9 mouse cellular contexts compared by ENCODE assay signal in genomic region chr17:12751218-12751617, GRCm38 (mm10). TPM values are rescaled to one million over a fixed set of nuclear protein-coding genes. Genes with fewer than 3 reads are reported as not detected.
DNase-seq lines count a peak whose midpoint lies in the region; TF ChIP-seq lines count a peak whose summit lies in the region.
"Had no signal": no experiment of that assay in that cellular context is flagged by ENCODE, and none has a peak within 500 bp of the region (broad histone marks: within the 10 kb centered on the region; RNA-seq: fewer than 3 reads in every experiment).

No protein-coding gene starts in this region.

- DNase-seq in embryo, embryonic 10 days (ENCODE audit: low spot score), result peak; percentile 48
- DNase-seq in embryo, embryonic 9.5 days (ENCODE audit: extremely low spot score), result no peak
- DNase-seq in liver, adult 2 months (ENCODE audit: extremely low read depth, low read depth, low spot score), result peak; percentile 52
- no peak for DNase-seq in liver
- peak; percentile 76 for DNase-seq in forelimb bud, embryonic 11.5 days (ENCODE audit: low read depth, low spot score)
- no peak for DNase-seq in cerebellum, adult 2 months
- DNase-seq in ovary, adult 18-20 months (ENCODE audit: low spot score), result no peak
- DNase-seq: right cerebral cortex, postnatal 14 days had no signal

- no peak for TF ChIP-seq CTCF in liver, adult 2 months (IDR thresholded peaks at IDR 0.05; ENCODE audit: low read depth, low read length)
- TF ChIP-seq CTCF in cerebellum, adult 2 months (IDR thresholded peaks at IDR 0.05; ENCODE audit: borderline replicate concordance, insufficient read depth, low read depth, low read length), result no peak

- H3ac ChIP-seq in myocyte (ENCODE audit: control insufficient read depth, insufficient read length), result no peak overlapping the region

- H3K4me1 ChIP-seq in liver, adult 2 months (ENCODE audit: control insufficient read depth, insufficient read depth, low read length), result 0 out of 2 replicates have a peak, but pooled peaks cover 4% of the 10 kb centered on the region
- H3K4me1 ChIP-seq in cerebellum, adult 2 months (ENCODE audit: control insufficient read depth, insufficient read depth, low read length), result peaks cover 41% of the 10 kb centered on the region

- WGBS in liver, adult 2 months, result 68% methylated on average over 4 of the region's 4 CpGs
- WGBS in cerebellum, adult 2 months, result 54% methylated on average over 4 of the region's 4 CpGs

- no peak overlapping the region for H3K4me3 ChIP-seq in liver, adult 2 months (ENCODE audit: insufficient read depth, low read depth, low read length)
- H3K4me3 ChIP-seq in myocyte, result no peak overlapping the region
- no peak overlapping the region for H3K4me3 ChIP-seq in cerebellum, adult 2 months (replicated peaks; ENCODE audit: insufficient read depth, low read depth, low read length)

- no peak overlapping the region for H3K9ac ChIP-seq in liver, adult 2 months (ENCODE audit: low read depth, low read length)

- peaks cover 22% of the 10 kb centered on the region; the same call in 1 of the 2 replicates for H3K79me2 ChIP-seq in liver, adult 2 months (ENCODE audit: control insufficient read depth, insufficient read depth, low read length)
- no peaks in the 10 kb centered on the region for H3K79me2 ChIP-seq in myocyte (ENCODE audit: control insufficient read depth, insufficient read depth)

- no peak for TF ChIP-seq POLR2A in liver, adult 2 months (IDR thresholded peaks at IDR 0.05; ENCODE audit: extremely low read depth, insufficient read depth, low read length)
- TF ChIP-seq POLR2A in myocyte (IDR thresholded peaks at IDR 0.05; ENCODE audit: insufficient read length, low read depth), result no peak
- TF ChIP-seq POLR2A in cerebellum, adult 2 months (IDR thresholded peaks at IDR 0.05; ENCODE audit: borderline replicate concordance, insufficient read depth, low read length), result no peak

- no peaks in the 10 kb centered on the region for H3K27me3 ChIP-seq in liver, adult 2 months (ENCODE audit: control insufficient read depth, insufficient read depth, low read length)
- no peaks in the 10 kb centered on the region for H3K27me3 ChIP-seq in myocyte (ENCODE audit: control insufficient read depth, insufficient read depth, insufficient read length)
- no peaks in the 10 kb centered on the region for H3K27me3 ChIP-seq in cerebellum, adult 2 months (ENCODE audit: control insufficient read depth, insufficient read depth, low read length)

- H3K27ac ChIP-seq in liver, adult 2 months (replicated peaks; ENCODE audit: insufficient read depth, low read depth, low read length), result no peak overlapping the region
- H3K27ac ChIP-seq in cerebellum, adult 2 months (ENCODE audit: insufficient read depth, low read length), result no peak overlapping the region

- peak overlapping the region; percentile 82 for H3K4me2 ChIP-seq in myocyte (ENCODE audit: low read depth)

- no peaks in the 10 kb centered on the region for H3K36me3 ChIP-seq in liver, adult 2 months (ENCODE audit: control insufficient read depth, insufficient read depth, low read length)
- H3K36me3 ChIP-seq in myocyte (ENCODE audit: control insufficient read depth, insufficient read depth), result no peaks in the 10 kb centered on the region

TF ChIP-seq in myocyte, 11 proteins besides CTCF, POLR2A, EP300 and RAD21:
- TF ChIP-seq MYOG (IDR thresholded peaks at IDR 0.05; ENCODE audit: control insufficient read depth in 1 of 3, insufficient read depth in 1 of 3, insufficient read length in 2 of 3, low read depth in 2 of 3), result peak in 2 of 3 experiments; percentile 73 to 74
- peak; percentile 59 to 74 (median 68) for TF ChIP-seq MYOD1 (IDR thresholded peaks at IDR 0.05; ENCODE audit: control insufficient read depth in 1 of 3, insufficient read length in 2 of 3, low read depth in 2 of 3)
- no peak; the same call in 1 of the 2 replicates for TF ChIP-seq CEBPB (IDR thresholded peaks at IDR 0.05; ENCODE audit: insufficient read depth, poor library complexity, severe bottlenecking)
- no peak for TF ChIP-seq SRF (IDR thresholded peaks at IDR 0.05; ENCODE audit: control insufficient read depth, insufficient read length, low read depth)
- TF ChIP-seq MAX (IDR thresholded peaks at IDR 0.05; ENCODE audit: low read depth), result no peak
- peak; percentile 89 for TF ChIP-seq TCF12 (IDR thresholded peaks at IDR 0.05; ENCODE audit: insufficient read depth, poor library complexity, severe bottlenecking)
- TF ChIP-seq E2F4 (IDR thresholded peaks at IDR 0.05; ENCODE audit: insufficient read depth), result no peak

RNA-seq across cellular contexts. Expression of gene Igf2r, which starts 18.2 kb away (rescaled TPM):
- 22.3 and 26.6 TPM in 2 replicates for total RNA-seq in liver, adult 2 months (2014; rRNA removed)
- 8.0 and 8.7 TPM in 2 replicates for polyA plus RNA-seq in liver, adult 2 months (2012; rRNA removed)
- polyA plus RNA-seq in myocyte (2012; fragmentation: generic; extraction: Trizol), result 21.6 TPM
- 18.1 and 19.7 TPM in 2 replicates for polyA plus RNA-seq in cerebellum, adult 2 months (2012; rRNA removed)

Comparison
In these comparisons a context has a peak if more than half of its experiments do, and no peak if none do; other contexts are left out.
1. DNase-seq: peak in embryo, embryonic 10 days (single experiment), liver, adult 2 months (single experiment) and forelimb bud, embryonic 11.5 days (single experiment); none in embryo, embryonic 9.5 days (single experiment), liver (single experiment), cerebellum, adult 2 months (0 of 2) and ovary, adult 18-20 months (single experiment).